Mouse (Mus musculus) erythroblast, embryonic 14.5 days (primary cell): Measurements from ENCODE around the gene Magt1.

Experiments used
- GATA1 ChIP-seq: IDR thresholded peaks from 2 replicates; pipeline ENCODE4 v1.6.1; 2012; ENCODE audit warnings: low read length, inconsistent platforms, mixed read lengths
- TAL1 ChIP-seq: IDR thresholded peaks from 3 replicates; pipeline ENCODE4 v1.6.1; 2012; ENCODE audit warnings: low read length, inconsistent platforms, mixed read lengths

DNA sequence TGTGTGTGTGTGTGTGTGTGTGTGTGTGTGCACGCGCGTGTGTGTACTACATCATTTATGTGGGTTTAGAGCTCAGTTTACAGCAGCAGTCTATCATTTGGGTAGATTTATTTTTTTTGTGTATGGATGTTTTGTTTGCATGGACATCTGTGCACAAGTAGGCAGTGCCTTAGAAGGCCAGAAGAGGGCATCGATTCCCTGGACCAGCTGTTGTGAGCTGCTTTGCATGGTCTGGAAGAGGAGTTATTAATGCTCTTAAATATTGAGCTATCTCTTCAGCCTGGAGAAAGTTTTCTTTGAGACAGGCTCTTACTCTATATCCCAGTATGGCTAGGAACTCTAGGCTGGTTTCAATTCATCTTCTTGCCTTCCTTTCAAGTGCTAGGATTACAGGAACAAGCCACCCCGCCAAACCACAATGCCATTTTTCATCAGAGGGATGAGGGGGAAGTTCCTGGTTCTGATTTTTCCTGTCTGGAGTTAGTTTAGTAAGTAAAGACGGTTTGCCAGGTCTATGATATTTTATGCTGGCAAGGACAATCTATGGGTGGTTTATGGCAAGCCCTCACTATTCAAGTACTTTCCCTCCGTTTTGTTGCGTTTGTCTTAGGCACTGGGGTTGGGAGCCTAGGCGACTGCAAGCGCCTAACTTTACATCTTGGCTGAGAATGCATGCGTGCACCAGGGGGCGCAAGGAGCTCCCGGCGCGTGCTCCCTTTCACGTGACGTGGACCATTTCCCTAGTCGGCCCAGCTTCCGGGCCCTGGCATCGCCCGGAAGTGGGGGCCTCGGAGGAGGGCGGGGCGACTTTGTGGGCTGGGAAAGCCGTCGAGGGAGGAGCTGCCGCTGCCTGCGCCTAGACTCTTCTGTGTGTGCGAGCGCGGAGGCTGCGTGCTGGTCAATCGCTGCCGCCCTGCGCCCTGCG is 15.0 kb upstream of the Magt1 start, which contains the start of gene Atp7a:
- no peak for TF ChIP-seq TAL1
- no peak for TF ChIP-seq GATA1
